Mouse (Mus musculus) bone marrow, adult 2 months (tissue): ENCODE data around the gene Gm42688.

Experiments
- CTCF ChIP-seq: fragments of 200-500 bp; IDR thresholded peaks from 2 replicates; pipeline ENCODE4 v1.5.1; 2011; ENCODE audit warnings: low read length, control low read depth; ENCODE audit not compliant: control insufficient read depth, insufficient read depth
- POLR2A ChIP-seq: fragments of 200-500 bp; IDR thresholded peaks from 2 replicates; pipeline ENCODE4 v1.6.1; 2011; ENCODE audit warnings: low read depth, mild to moderate bottlenecking, control low read depth, low read length, borderline replicate concordance; ENCODE audit not compliant: control insufficient read depth

DNA sequence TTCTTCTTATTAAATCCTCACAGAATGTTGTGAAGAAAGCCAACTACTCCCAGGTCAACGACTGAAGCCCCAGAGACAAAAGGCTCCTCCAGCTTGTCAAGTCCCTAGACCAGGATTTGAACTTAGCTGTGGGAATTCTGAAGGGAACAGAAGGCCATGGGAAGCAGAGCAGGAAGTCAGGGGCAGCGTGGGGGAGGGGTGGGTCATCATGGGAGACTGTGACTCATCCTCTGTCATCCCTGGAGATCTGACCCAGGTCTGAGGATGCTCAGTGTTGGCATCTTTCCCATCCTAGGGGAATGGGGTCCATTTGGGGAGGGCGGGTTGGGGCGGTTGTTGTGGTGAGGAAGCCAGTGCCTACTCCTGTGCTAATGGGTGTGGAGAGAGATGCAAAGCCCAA is 40.2 kb downstream of the Gm42688 start:
- TF ChIP-seq CTCF (no peak), POLR2A (no peak)
